Mouse (Mus musculus): Measurements from ENCODE around the gene Pask.

Gene Pask

GRCm38 (mm10) chr1:93277041-93277440 is 66.2 kb downstream of the Pask start:
- DNase-seq = no peak

- no peak for DNase-seq
These were observed 67.7 kb downstream of the Pask start for GRCm38 (mm10) chr1:93275561-93275960.

DNA sequence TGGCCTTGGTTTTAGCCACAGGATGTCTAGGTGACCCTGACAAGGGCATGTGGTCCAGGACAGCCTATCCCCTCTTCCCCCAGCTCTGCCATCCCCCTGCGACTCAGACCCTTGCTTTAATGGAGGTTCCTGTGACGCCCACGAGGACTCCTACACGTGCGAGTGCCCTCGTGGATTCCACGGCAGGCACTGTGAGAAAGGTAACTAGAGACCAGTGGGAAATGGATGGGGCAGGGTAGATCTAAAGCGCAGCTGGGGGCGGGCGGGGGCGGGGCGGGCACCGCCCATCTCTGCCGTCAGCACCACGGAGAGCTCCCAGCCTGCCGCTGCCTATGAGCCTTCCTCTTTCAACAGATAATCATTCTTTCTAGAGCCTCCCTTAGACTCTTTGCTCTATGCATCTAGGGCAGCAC is 70.9 kb downstream of the Pask start:
- no peak for DNase-seq

DNA sequence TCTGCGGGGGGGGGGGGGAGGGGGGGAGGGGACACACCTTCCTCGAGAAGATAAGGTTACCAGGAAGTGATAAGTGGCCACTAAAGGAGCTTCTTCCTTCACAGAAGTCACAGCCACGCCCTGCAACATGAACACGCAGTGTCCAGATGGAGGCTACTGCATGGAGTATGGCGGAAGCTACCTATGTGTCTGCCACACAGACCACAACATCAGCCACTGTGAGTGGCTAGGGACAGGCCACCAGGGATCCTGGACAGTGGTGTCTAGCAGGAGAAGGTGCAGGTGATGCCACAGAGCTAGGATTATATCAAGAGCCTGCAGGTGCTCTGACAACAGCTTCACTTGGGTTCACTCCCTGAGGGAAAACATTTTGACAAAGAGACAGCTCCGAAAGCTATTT is 71.5 kb downstream of the Pask start:
- DNase-seq = no peak

DNA sequence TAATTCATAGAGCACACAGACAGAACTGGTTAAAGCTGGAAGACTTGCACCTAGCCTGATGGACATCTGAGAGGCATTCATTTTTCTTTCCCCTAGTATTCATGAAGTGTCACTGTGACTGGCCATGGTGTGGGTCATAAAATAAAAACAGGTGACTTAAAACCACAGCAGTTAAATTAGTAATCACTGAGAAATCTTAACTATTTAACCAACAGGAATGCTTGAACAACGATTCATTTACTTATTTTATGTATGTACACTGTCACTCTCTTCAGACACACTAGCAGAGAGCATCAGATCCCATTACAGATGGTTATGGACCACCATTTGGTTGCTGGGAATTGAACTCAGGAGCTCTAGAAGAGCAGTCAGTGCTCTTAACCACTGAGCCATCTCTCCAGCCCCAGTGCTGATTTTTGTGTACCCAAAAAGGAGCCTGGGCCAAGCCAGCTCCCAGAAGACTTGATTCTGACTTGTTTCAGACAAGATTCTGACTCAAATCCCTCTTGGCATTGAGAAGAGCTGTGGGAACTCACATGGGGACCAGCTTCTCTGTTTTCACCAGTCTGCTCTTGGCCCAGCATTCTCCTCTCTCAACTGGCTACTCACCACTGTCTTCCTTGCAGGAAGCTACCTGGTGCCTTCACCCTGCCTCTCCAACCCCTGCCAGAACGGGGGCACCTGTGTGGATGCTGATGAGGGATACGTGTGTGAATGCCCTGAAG is 72.6 kb downstream of the Pask start:
- DNase-seq = no peak

DNA sequence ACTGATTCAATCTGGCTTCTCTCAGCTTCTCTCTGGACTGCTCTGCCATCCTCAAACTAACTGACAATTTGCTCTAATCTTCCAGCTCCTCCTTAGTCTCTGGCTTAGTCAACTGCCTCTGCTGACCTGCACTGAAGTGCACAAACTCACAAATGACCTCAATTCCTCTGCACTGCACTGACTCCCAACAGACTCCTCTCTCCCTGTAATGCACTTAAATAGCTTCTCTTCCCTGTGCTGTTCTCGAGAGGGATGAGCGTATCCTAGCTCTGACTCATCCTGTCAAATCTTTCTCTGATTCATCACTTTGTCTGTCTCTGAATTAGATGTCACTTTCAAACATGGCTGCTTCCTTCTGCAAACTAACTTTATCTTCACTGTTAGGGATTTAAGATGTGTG is 75.0 kb downstream of the Pask start:
- no peak for DNase-seq

DNA sequence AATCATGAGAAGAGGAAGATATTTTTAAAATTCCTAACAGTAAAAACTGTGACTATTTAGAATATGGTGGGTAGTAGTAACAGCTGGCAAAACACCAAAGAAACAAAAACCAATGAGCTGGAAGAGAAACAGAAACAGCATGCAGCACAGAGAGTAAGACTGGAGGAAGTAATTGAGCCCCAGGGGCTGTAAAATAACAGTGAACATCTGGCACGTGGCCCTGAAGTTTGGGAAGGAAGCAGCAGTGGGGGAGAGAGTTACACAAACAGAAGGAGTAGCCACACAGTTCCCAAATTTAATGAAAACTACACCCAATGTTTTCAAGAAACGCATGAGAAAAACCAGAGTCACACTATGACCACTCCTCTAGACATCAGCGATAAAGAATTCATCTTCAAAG is 76.1 kb downstream of the Pask start:
- no peak for DNase-seq
